Mouse (Mus musculus): Measurements from ENCODE around the gene Foxj1.

Foxj1 gene

GRCm38 (mm10) chr11:116337531-116337930 lies 2.3 kb upstream of the Foxj1 start:
- DNase-seq, result no peak

- DNase-seq, result no peak
These were observed 1.8 kb upstream of the Foxj1 start for GRCm38 (mm10) chr11:116337000-116337399.

- no peak for DNase-seq
These were observed 1.2 kb upstream of the Foxj1 start for GRCm38 (mm10) chr11:116336393-116336792.

- peak in 1 of 2 experiments; percentile 15 for DNase-seq
These were observed 799 bp downstream of the Foxj1 start for GRCm38 (mm10) chr11:116334417-116334782.

GRCm38 (mm10) chr11:116333526-116334416 lies 1.4 kb downstream of the Foxj1 start:
- peak in 1 of 2 experiments; percentile 29 for DNase-seq

GRCm38 (mm10) chr11:116332983-116333270 lies 2.3 kb downstream of the Foxj1 start:
- no peak for DNase-seq

GRCm38 (mm10) chr11:116332232-116332982 lies 2.8 kb downstream of the Foxj1 start:
- no peak for DNase-seq

- no peak for DNase-seq
These were observed 5.0 kb downstream of the Foxj1 start for GRCm38 (mm10) chr11:116330211-116330518.

- DNase-seq, result no peak
These were observed 5.6 kb downstream of the Foxj1 start for GRCm38 (mm10) chr11:116329314-116330210.

- DNase-seq, result no peak
These were observed 8.1 kb downstream of the Foxj1 start for GRCm38 (mm10) chr11:116326963-116327603.

GRCm38 (mm10) chr11:116318719-116319659 lies 16.2 kb downstream of the Foxj1 start:
- DNase-seq, result peak; percentile 93 to 95

GRCm38 (mm10) chr11:116312359-116312758 lies 22.8 kb downstream of the Foxj1 start:
- DNase-seq, result no peak

GRCm38 (mm10) chr11:116311169-116311568 lies 24.0 kb downstream of the Foxj1 start:
- no peak for DNase-seq

- no peak for DNase-seq
These were observed 25.6 kb downstream of the Foxj1 start for GRCm38 (mm10) chr11:116309601-116310000.

- no peak for DNase-seq
These were observed 27.3 kb downstream of the Foxj1 start for GRCm38 (mm10) chr11:116307762-116308531.

GRCm38 (mm10) chr11:116307019-116307725 lies 28.0 kb downstream of the Foxj1 start, which contains the start of gene Exoc7:
Gene Exoc7 (minus strand): TSS chr11:116307233.
- DNase-seq, result no peak

GRCm38 (mm10) chr11:116306126-116306982 lies 28.8 kb downstream of the Foxj1 start:
- DNase-seq, result peak; percentile 96

- no peak for DNase-seq
These were observed 29.8 kb downstream of the Foxj1 start for GRCm38 (mm10) chr11:116305423-116305822.

- DNase-seq, result no peak
These were observed 36.6 kb downstream of the Foxj1 start for GRCm38 (mm10) chr11:116298621-116299020.
